Mouse (Mus musculus) brain, embryonic 14.5 days (tissue): Measurements from ENCODE around the gene Zfp944. TPM values are rescaled to one million over a fixed set of nuclear protein-coding genes. Genes with fewer than 3 reads are reported as not detected.
A peak's percentile ranks its signal among the peaks of the same experiment; 100 is the strongest.
"Not testable (repeated sequence)": the region's sequence is repeated elsewhere in the genome, so short reads cannot be mapped to it uniquely, and the experiment has no call there.

ENCODE experiments used
- DNase-seq: peaks from one replicate; pipeline ENCODE4 v3.0.0-alpha.2; 2011; ENCODE audit warnings: low read depth
- CTCF ChIP-seq: fragments of 200-500 bp; IDR thresholded peaks from 2 replicates; pipeline ENCODE4 v1.5.1; 2012; ENCODE audit warnings: inconsistent platforms, mild to moderate bottlenecking, moderate library complexity, borderline replicate concordance; ENCODE audit not compliant: insufficient read depth, insufficient read length; ENCODE audit errors: extremely low read depth
- POLR2A ChIP-seq: fragments of 200-500 bp; IDR thresholded peaks from 2 replicates; pipeline ENCODE4 v1.6.1; 2012; ENCODE audit warnings: mild to moderate bottlenecking, inconsistent platforms, borderline replicate concordance; ENCODE audit not compliant: poor library complexity, insufficient read depth, insufficient read length, severe bottlenecking; ENCODE audit errors: extremely low read depth
- polyA plus RNA-seq: library from polyadenylated mRNA; depleted of rRNA; stranded (reverse); fragments of >200 nt; gene quantifications from 2 replicates; pipeline ENCODE4 v1.2.3, GENCODE M21; 2012; rRNA removed

Gene Zfp944
- 7.4 and 8.3 TPM in 2 replicates for polyA plus RNA-seq

GRCm38 (mm10) chr17:22361101-22361781 lies at the start of gene Zfp944, which contains the start of gene Zfp758:
TSS of gene Zfp944 (minus strand) at chr17:22361400.
TSS of gene Zfp758 (plus strand) at chr17:22361453.
- peak; percentile 57 for DNase-seq

- DNase-seq = peak; percentile 15
- TF ChIP-seq POLR2A (no peak), CTCF (peak; percentile 42; the same call in 1 of the 2 replicates)
Measured at GRCm38 (mm10) chr17:22410756-22411155, 49.6 kb upstream of the Zfp944 start.

GRCm38 (mm10) chr17:22363895-22364294 lies 2.7 kb upstream of the Zfp944 start:
- DNase-seq = no peak
- TF ChIP-seq CTCF = no peak
- no peak for TF ChIP-seq POLR2A

GRCm38 (mm10) chr17:22360572-22360971 lies 628 bp downstream of the Zfp944 start:
- TF ChIP-seq CTCF = no peak
- TF ChIP-seq POLR2A = no peak
- peak; percentile 2 for DNase-seq

GRCm38 (mm10) chr17:22352794-22353193 lies 8.4 kb downstream of the Zfp944 start:
- peak; percentile 47 for DNase-seq
- TF ChIP-seq POLR2A (no peak), CTCF (peak; percentile 58; the same call in 1 of the 2 replicates)

GRCm38 (mm10) chr17:22315247-22315646 lies 46.0 kb downstream of the Zfp944 start:
- DNase-seq = not testable (repeated sequence)

GRCm38 (mm10) chr17:22314730-22315226 lies 46.4 kb downstream of the Zfp944 start, which contains the start of gene CT030661.1:
TSS of gene CT030661.1 (minus strand) at chr17:22314837.
- peak; percentile 60; the same call in 1 of the 2 replicates for TF ChIP-seq POLR2A

GRCm38 (mm10) chr17:22314219-22314618 lies 47.0 kb downstream of the Zfp944 start:
- DNase-seq = peak; percentile 0

More at GRCm38 (mm10) chr17:22314730-22315226, 46.4 kb downstream of the Zfp944 start, which contains the start of gene CT030661.1:
- DNase-seq = peak; percentile 99

Other genes starting within 250 kb of the Zfp944 start
- gene Zfp947, start 195.2 kb downstream of the Zfp944 start, polyA plus RNA-seq = 0.88 and 0.91 TPM in 2 replicates
- gene Zfp994, start 135.8 kb downstream of the Zfp944 start, polyA plus RNA-seq = 2.0 and 2.5 TPM in 2 replicates
- gene CT030661.1, start 46.6 kb downstream of the Zfp944 start, polyA plus RNA-seq = 6.4 and 7.6 TPM in 2 replicates
- 2.1 and 2.7 TPM in 2 replicates for gene Zfp758, start 53 bp upstream of the Zfp944 start, polyA plus RNA-seq
- 21.8 and 22.9 TPM in 2 replicates for gene Zfp946, start 62.8 kb upstream of the Zfp944 start, polyA plus RNA-seq
- gene Vmn2r111, start 212.1 kb upstream of the Zfp944 start, polyA plus RNA-seq = not detected in 2 replicates
- gene Vmn2r112, start 239.6 kb upstream of the Zfp944 start, polyA plus RNA-seq = not detected in 2 replicates